Mouse (Mus musculus) embryonic facial prominence, embryonic 15.5 days (tissue): ENCODE data around the gene Specc1. TPM values are rescaled to one million over a fixed set of nuclear protein-coding genes. Genes with fewer than 3 reads are reported as not detected.

Experiments
- ATAC-seq: fragments of 200-750 bp; cut with Nextera tagmentation; 2 replicates; pipeline ENCODE4 v1.8.0; 2017; ENCODE audit warnings: low read depth, moderate TSS enrichment; ENCODE audit not compliant: insufficient number of reproducible peaks, low FRiP score, low TSS enrichment
- H3K27ac ChIP-seq: fragments of 300-500 bp; sonication (generic); replicated peaks from 2 replicates; pipeline ENCODE4 v1.5.1; 2015; ENCODE audit warnings: mild to moderate bottlenecking, inconsistent platforms
- H3K27me3 ChIP-seq: fragments of 300-500 bp; sonication (generic); 2 replicates; pipeline ENCODE4 v1.6.1; 2015; ENCODE audit warnings: inconsistent platforms
- H3K36me3 ChIP-seq: fragments of 300-500 bp; sonication (generic); 2 replicates; pipeline ENCODE4 v1.6.1; 2015; ENCODE audit warnings: mild to moderate bottlenecking, inconsistent platforms
- H3K4me1 ChIP-seq: fragments of 300-500 bp; sonication (generic); 2 replicates; pipeline ENCODE4 v1.6.1; 2015; ENCODE audit warnings: inconsistent platforms
- H3K4me2 ChIP-seq: fragments of 300-500 bp; sonication (generic); replicated peaks from 2 replicates; pipeline ENCODE4 v1.6.1; 2015; ENCODE audit warnings: mild to moderate bottlenecking, inconsistent platforms
- H3K4me3 ChIP-seq: fragments of 300-500 bp; sonication (generic); replicated peaks from 2 replicates; pipeline ENCODE4 v1.5.1; 2015; ENCODE audit warnings: mild to moderate bottlenecking, inconsistent platforms
- H3K9ac ChIP-seq: fragments of 300-500 bp; sonication (generic); 2 replicates; pipeline ENCODE4 v1.6.1; 2015; ENCODE audit warnings: inconsistent platforms
- H3K9me3 ChIP-seq: fragments of 300-500 bp; sonication (generic); replicated peaks from 2 replicates; pipeline ENCODE4 v1.6.1; 2016; ENCODE audit warnings: inconsistent platforms
- WGBS: fragments of 180-500 bp; shearing (Covaris S2); methylation state at CpG from one replicate; pipeline ENCODE4 v1.1.7; 2015; 5-methylcytosine and 5-hydroxymethylcytosine counted together
- polyA plus RNA-seq: library from polyadenylated mRNA; unstranded; fragments of >200 nt; fragmentation: Nextera tagmentation; extraction: Ambion mirVana; gene quantifications from 2 replicates; pipeline ENCODE4 v1.2.1, GENCODE M21; 2015

Gene Specc1
- polyA plus RNA-seq, 1 experiment from 2014 or later = 10.8 TPM

GRCm38 (mm10) chr11:62145216-62146110 lies 188.9 kb downstream of the Specc1 start:
- Histone ChIP-seq H3K9me3 (no peaks in the 10 kb centered on the region), H3K9ac (no peak overlapping the region), H3K4me1 (no peaks in the 10 kb centered on the region), H3K4me2 (no peak overlapping the region), H3K27me3 (no peaks in the 10 kb centered on the region), H3K36me3 (peaks cover 11% of the 10 kb centered on the region; the same call in 1 of the 2 replicates), H3K4me3 (no peak overlapping the region), H3K27ac (no peak overlapping the region)
- 68% methylated on average over 7 of the region's 7 CpGs for WGBS
- ATAC-seq = no peak

- Histone ChIP-seq H3K9ac (no peak overlapping the region), H3K27me3 (no peaks in the 10 kb centered on the region), H3K4me1 (no peaks in the 10 kb centered on the region), H3K4me2 (no peak overlapping the region), H3K4me3 (no peak overlapping the region), H3K36me3 (peaks cover 11% of the 10 kb centered on the region; the same call in 1 of the 2 replicates), H3K9me3 (no peaks in the 10 kb centered on the region), H3K27ac (no peak overlapping the region)
- 86% methylated on average over 1 of the region's 1 CpGs for WGBS
- ATAC-seq = no peak
These were observed 190.1 kb downstream of the Specc1 start for GRCm38 (mm10) chr11:62146661-62147060.

GRCm38 (mm10) chr11:62148026-62148425 lies 191.5 kb downstream of the Specc1 start:
- H3K4me3 ChIP-seq = no peak overlapping the region
- ATAC-seq = no peak
- H3K4me2 ChIP-seq = no peak overlapping the region
- WGBS = 66% methylated on average over 3 of the region's 3 CpGs
- no peaks in the 10 kb centered on the region for H3K4me1 ChIP-seq
- no peak overlapping the region for H3K27ac ChIP-seq
- H3K36me3 ChIP-seq = peaks cover 11% of the 10 kb centered on the region; the same call in 1 of the 2 replicates
- no peak overlapping the region for H3K9ac ChIP-seq
- no peaks in the 10 kb centered on the region for H3K27me3 ChIP-seq
- no peaks in the 10 kb centered on the region for H3K9me3 ChIP-seq

- Histone ChIP-seq H3K4me2 (no peak overlapping the region), H3K4me1 (no peaks in the 10 kb centered on the region), H3K9ac (no peak overlapping the region), H3K36me3 (peaks cover 11% of the 10 kb centered on the region; the same call in 1 of the 2 replicates), H3K4me3 (no peak overlapping the region), H3K27me3 (no peaks in the 10 kb centered on the region), H3K9me3 (no peaks in the 10 kb centered on the region), H3K27ac (no peak overlapping the region)
- WGBS = 91% methylated on average over 6 of the region's 6 CpGs
- no peak for ATAC-seq
These were observed 191.9 kb downstream of the Specc1 start for GRCm38 (mm10) chr11:62148449-62148848.

GRCm38 (mm10) chr11:62153057-62153456 lies 196.5 kb downstream of the Specc1 start:
- WGBS = 87% methylated on average over 4 of the region's 4 CpGs
- ATAC-seq = no peak
- Histone ChIP-seq H3K4me1 (no peaks in the 10 kb centered on the region), H3K27me3 (no peaks in the 10 kb centered on the region), H3K4me3 (no peak overlapping the region), H3K27ac (no peak overlapping the region), H3K4me2 (no peak overlapping the region), H3K36me3 (peaks cover 9% of the 10 kb centered on the region; the same call in 1 of the 2 replicates), H3K9me3 (no peaks in the 10 kb centered on the region), H3K9ac (no peak overlapping the region)

- Histone ChIP-seq H3K9ac (no peak overlapping the region), H3K4me2 (no peak overlapping the region), H3K4me1 (no peaks in the 10 kb centered on the region), H3K27ac (no peak overlapping the region), H3K36me3 (peaks cover 9% of the 10 kb centered on the region; the same call in 1 of the 2 replicates), H3K9me3 (no peaks in the 10 kb centered on the region), H3K27me3 (no peaks in the 10 kb centered on the region), H3K4me3 (no peak overlapping the region)
- 89% methylated on average over 7 of the region's 7 CpGs for WGBS
- ATAC-seq = no peak
These were observed 203.2 kb downstream of the Specc1 start for GRCm38 (mm10) chr11:62159803-62160202.

- Histone ChIP-seq H3K4me2 (no peak overlapping the region), H3K9me3 (no peaks in the 10 kb centered on the region), H3K4me1 (0 out of 2 replicates have a peak, but pooled peaks cover 2% of the 10 kb centered on the region), H3K27ac (no peak overlapping the region), H3K4me3 (no peak overlapping the region), H3K9ac (no peak overlapping the region), H3K36me3 (peaks cover 8% of the 10 kb centered on the region; the same call in 1 of the 2 replicates), H3K27me3 (no peaks in the 10 kb centered on the region)
- ATAC-seq = no peak
- WGBS = 92% methylated on average over 2 of the region's 2 CpGs
These were observed 204.9 kb downstream of the Specc1 start for GRCm38 (mm10) chr11:62161450-62161849.

- Histone ChIP-seq H3K4me1 (0 out of 2 replicates have a peak, but pooled peaks cover 2% of the 10 kb centered on the region), H3K9me3 (no peaks in the 10 kb centered on the region), H3K36me3 (no peaks in the 10 kb centered on the region), H3K4me3 (no peak overlapping the region), H3K4me2 (no peak overlapping the region), H3K9ac (no peak overlapping the region), H3K27me3 (no peaks in the 10 kb centered on the region), H3K27ac (no peak overlapping the region)
- ATAC-seq = no peak
- 93% methylated on average over 3 of the region's 3 CpGs for WGBS
These were observed 207.8 kb downstream of the Specc1 start for GRCm38 (mm10) chr11:62164357-62164756.

GRCm38 (mm10) chr11:62166503-62166902 lies 209.9 kb downstream of the Specc1 start:
- Histone ChIP-seq H3K9ac (no peak overlapping the region), H3K4me2 (no peak overlapping the region), H3K36me3 (no peaks in the 10 kb centered on the region), H3K4me3 (no peak overlapping the region), H3K9me3 (no peaks in the 10 kb centered on the region), H3K4me1 (0 out of 2 replicates have a peak, but pooled peaks cover 2% of the 10 kb centered on the region), H3K27ac (no peak overlapping the region), H3K27me3 (no peaks in the 10 kb centered on the region)
- 69% methylated on average over 3 of the region's 3 CpGs for WGBS
- ATAC-seq = no peak

- WGBS = 76% methylated on average over 3 of the region's 3 CpGs
- no peak for ATAC-seq
- Histone ChIP-seq H3K4me3 (no peak overlapping the region), H3K27ac (no peak overlapping the region), H3K36me3 (no peaks in the 10 kb centered on the region), H3K4me1 (0 out of 2 replicates have a peak, but pooled peaks cover 2% of the 10 kb centered on the region), H3K9me3 (no peaks in the 10 kb centered on the region), H3K9ac (no peak overlapping the region), H3K4me2 (no peak overlapping the region), H3K27me3 (no peaks in the 10 kb centered on the region)
These were observed 211.6 kb downstream of the Specc1 start for GRCm38 (mm10) chr11:62168146-62168545.

- WGBS = 80% methylated on average over 10 of the region's 10 CpGs
- Histone ChIP-seq H3K9me3 (no peaks in the 10 kb centered on the region), H3K4me2 (no peak overlapping the region), H3K9ac (no peak overlapping the region), H3K27me3 (no peaks in the 10 kb centered on the region), H3K4me3 (no peak overlapping the region), H3K4me1 (no peaks in the 10 kb centered on the region), H3K36me3 (no peaks in the 10 kb centered on the region), H3K27ac (no peak overlapping the region)
- no peak for ATAC-seq
These were observed 221.0 kb downstream of the Specc1 start for GRCm38 (mm10) chr11:62177395-62178113.
